Mouse (Mus musculus) ES-Bruce4 (cell line): ENCODE measurements around the gene Olfr655.

Experiments
- CTCF ChIP-seq: IDR thresholded peaks from one replicate; pipeline ENCODE4 v1.8.1; 2011; ENCODE audit warnings: low read depth, low read length
- EP300 ChIP-seq: IDR thresholded peaks from 2 replicates; pipeline ENCODE4 v1.6.1; 2011; ENCODE audit warnings: low read depth, low read length; ENCODE audit not compliant: insufficient read depth

- TF ChIP-seq EP300 (no peak), CTCF (no peak)
Measured at GRCm38 (mm10) chr7:104581429-104581828, 20.1 kb downstream of the Olfr655 start.
